Mouse (Mus musculus) forebrain, embryonic 16.5 days (tissue): ENCODE data around the gene B2m. TPM values are rescaled to one million over a fixed set of nuclear protein-coding genes. Genes with fewer than 3 reads are reported as not detected.

Experiments
- ATAC-seq: fragments of 200-750 bp; cut with Nextera tagmentation; 2 replicates; pipeline ENCODE4 v1.8.0; 2017; ENCODE audit warnings: mild to moderate bottlenecking, moderate library complexity
- H3K27ac ChIP-seq: fragments of 300-500 bp; sonication (generic); 2 replicates; pipeline ENCODE4 v1.5.1; 2014; ENCODE audit warnings: low read length, control low read depth
- H3K27me3 ChIP-seq: fragments of 300-500 bp; sonication (generic); replicated peaks from 2 replicates; pipeline ENCODE4 v1.6.1; 2014; ENCODE audit warnings: low read length; ENCODE audit not compliant: control insufficient read depth, insufficient read depth
- H3K36me3 ChIP-seq: fragments of 300-500 bp; sonication (generic); 2 replicates; pipeline ENCODE4 v1.6.1; 2014; ENCODE audit not compliant: control insufficient read depth, insufficient read depth
- H3K4me1 ChIP-seq: fragments of 300-500 bp; sonication (generic); replicated peaks from 2 replicates; pipeline ENCODE4 v1.6.1; 2014; ENCODE audit warnings: low read length; ENCODE audit not compliant: control insufficient read depth, insufficient read depth
- H3K4me2 ChIP-seq: fragments of 300-500 bp; sonication (generic); 2 replicates; pipeline ENCODE4 v1.6.1; 2014; ENCODE audit warnings: mild to moderate bottlenecking, low read length, control low read depth
- H3K4me3 ChIP-seq: fragments of 300-500 bp; sonication (generic); replicated peaks from 2 replicates; pipeline ENCODE4 v1.5.1; 2014; ENCODE audit warnings: mild to moderate bottlenecking, low read length, control low read depth
- H3K9ac ChIP-seq: fragments of 300-500 bp; sonication (generic); replicated peaks from 2 replicates; pipeline ENCODE4 v1.6.1; 2014; ENCODE audit warnings: low read depth, low read length, control low read depth
- H3K9me3 ChIP-seq: fragments of 300-500 bp; sonication (generic); 2 replicates; pipeline ENCODE4 v1.6.1; 2016; ENCODE audit warnings: low read length; ENCODE audit not compliant: control insufficient read depth
- WGBS: fragments of 180-500 bp; shearing (Covaris S2); extraction: QIAGEN DNeasy Blood & Tissue Kit; methylation state at CpG from one replicate; pipeline ENCODE4 v1.1.7; 2014; 5-methylcytosine and 5-hydroxymethylcytosine counted together
- polyA plus RNA-seq: library from polyadenylated mRNA; unstranded; fragments of >200 nt; fragmentation: Nextera tagmentation; extraction: Ambion mirVana; gene quantifications from 2 replicates; pipeline ENCODE4 v1.2.1, GENCODE M21; 2015

The B2m gene
- polyA plus RNA-seq, 1 experiment from 2014 or later = 56.8 TPM

- WGBS = 90% methylated on average over 6 of the region's 6 CpGs
- H3K4me1 ChIP-seq = no peaks in the 10 kb centered on the region
- H3K9ac ChIP-seq = no peak overlapping the region
- H3K36me3 ChIP-seq = no peaks in the 10 kb centered on the region
- no peak overlapping the region for H3K4me2 ChIP-seq
- H3K27ac ChIP-seq = no peak overlapping the region
- no peaks in the 10 kb centered on the region for H3K27me3 ChIP-seq
- no peak for ATAC-seq
- no peaks in the 10 kb centered on the region for H3K9me3 ChIP-seq
- no peak overlapping the region for H3K4me3 ChIP-seq
These were observed 23.8 kb downstream of the B2m start for GRCm38 (mm10) chr2:122171292-122171691.

DNA sequence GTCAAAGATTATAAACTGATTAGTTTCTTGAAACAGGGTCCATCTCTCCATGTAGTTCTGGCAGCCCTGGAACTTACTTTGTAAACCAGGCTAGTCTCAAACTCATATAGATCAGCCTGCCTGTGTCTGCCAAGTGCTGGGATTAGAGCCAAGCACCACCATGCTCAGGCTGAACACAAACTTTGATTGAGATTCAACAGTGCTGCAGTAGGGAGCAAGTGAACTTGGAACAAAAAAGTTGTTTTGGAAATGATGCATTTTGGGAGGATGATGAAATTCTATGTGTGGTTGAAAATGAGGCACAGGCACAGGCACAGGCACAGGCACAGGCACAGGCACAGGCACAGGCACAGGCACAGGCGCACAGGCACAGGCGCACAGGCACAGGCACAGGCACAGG lies 24.7 kb downstream of the B2m start:
- WGBS = 87% methylated on average over 2 of the region's 2 CpGs
- Histone ChIP-seq H3K9me3 (no peaks in the 10 kb centered on the region), H3K9ac (no peak overlapping the region), H3K4me2 (no peak overlapping the region), H3K27ac (no peak overlapping the region), H3K27me3 (no peaks in the 10 kb centered on the region), H3K36me3 (no peaks in the 10 kb centered on the region), H3K4me3 (no peak overlapping the region), H3K4me1 (no peaks in the 10 kb centered on the region)
- 0 out of 2 replicates have a peak, but pooled peaks have one; percentile 45 for ATAC-seq

DNA sequence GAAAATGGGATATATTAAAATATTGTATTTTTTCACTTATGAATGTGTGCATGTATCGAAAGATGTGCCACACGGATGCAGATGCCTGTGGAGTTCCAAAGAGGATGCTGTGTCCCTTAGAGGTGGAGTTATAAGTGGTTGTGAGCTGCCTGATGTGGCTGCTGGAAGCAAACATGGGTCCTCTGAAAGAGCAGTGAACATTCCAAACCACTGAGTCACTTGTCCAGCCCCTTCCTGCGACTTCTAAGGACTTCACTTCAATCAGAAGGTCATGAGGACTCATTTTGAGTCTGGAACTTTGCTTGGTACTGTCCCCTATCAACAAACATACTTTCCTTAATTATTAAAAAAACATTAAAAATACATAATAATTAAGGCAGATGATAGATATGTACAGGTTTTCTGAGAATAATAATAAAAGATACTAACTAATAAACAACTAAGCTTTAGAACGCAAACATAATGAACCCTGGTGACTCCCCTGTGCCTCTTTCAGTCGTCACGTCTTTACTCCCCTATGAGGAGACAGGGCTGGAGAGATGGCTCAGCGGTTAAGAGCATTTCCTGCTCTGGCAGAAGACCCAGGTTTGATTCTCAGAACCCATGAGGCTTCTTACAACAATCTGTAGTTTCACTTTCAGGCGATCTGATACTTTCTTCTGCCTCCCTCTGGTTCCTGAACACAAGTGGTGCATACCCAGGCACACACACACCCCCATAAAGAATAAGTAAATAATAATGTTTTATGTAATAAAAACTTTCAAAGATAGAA lies 32.8 kb downstream of the B2m start:
- 73% methylated on average over 8 of the region's 8 CpGs for WGBS

DNA sequence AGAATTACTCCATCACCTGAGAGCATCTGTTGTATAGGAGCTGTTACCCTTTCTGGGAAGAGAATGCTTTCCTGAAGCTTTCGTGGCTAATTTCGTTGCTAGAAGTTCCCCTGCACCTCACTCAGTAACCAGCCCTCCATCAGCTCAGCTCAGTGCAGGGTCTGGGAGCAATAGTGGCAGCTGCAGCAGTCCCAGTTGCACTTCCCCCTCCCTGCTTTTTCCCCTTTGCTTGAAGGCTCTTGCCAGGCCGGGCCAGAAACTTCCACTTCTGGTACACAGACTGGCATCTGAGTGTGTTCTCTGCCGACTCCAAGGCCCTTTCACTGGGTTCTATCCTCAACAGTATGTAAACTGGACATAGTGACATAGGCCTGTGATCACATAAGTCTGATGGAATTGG lies 37.6 kb downstream of the B2m start:
- H3K9ac ChIP-seq = no peak overlapping the region
- H3K36me3 ChIP-seq = no peaks in the 10 kb centered on the region
- ATAC-seq = no peak
- no peaks in the 10 kb centered on the region for H3K9me3 ChIP-seq
- H3K27me3 ChIP-seq = no peaks in the 10 kb centered on the region
- H3K4me1 ChIP-seq = no peaks in the 10 kb centered on the region
- no peak overlapping the region for H3K4me3 ChIP-seq
- WGBS = 95% methylated on average over 4 of the region's 4 CpGs
- no peak overlapping the region for H3K4me2 ChIP-seq
- H3K27ac ChIP-seq = no peak overlapping the region

More for the DNA sequence above, 32.8 kb downstream of the B2m start:
- H3K27ac ChIP-seq = no peak overlapping the region
- no peaks in the 10 kb centered on the region for H3K9me3 ChIP-seq
- H3K4me2 ChIP-seq = no peak overlapping the region
- H3K27me3 ChIP-seq = no peaks in the 10 kb centered on the region
- no peak overlapping the region for H3K9ac ChIP-seq
- no peaks in the 10 kb centered on the region for H3K36me3 ChIP-seq
- no peaks in the 10 kb centered on the region for H3K4me1 ChIP-seq
- ATAC-seq = no peak
- H3K4me3 ChIP-seq = no peak overlapping the region

DNA sequence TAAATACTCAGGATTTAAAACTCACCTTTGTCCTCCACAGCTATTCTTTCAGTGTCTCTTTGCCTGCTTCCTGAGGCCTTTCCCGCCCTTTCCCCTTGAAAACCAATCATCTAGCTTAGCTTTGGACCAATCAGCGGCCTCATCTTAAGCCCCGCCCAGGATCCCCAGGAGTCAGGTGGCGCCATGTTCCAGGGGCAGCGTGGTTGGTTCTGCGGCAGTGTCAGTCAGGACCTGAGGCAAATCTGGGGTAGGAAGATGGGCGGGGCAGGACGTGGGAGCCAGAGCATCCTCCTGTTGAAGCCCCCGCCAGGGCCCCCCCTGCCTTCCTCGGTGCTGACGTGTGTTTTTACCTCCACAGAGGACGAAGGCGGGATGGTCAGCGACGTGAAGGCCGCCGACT lies 38.6 kb downstream of the B2m start, which contains the start of the genes Patl2 and Terb2:
Gene Patl2 (minus strand): TSS at position 84 of the 400 bp plus-strand sequence.
Gene Terb2 (plus strand): TSS at position 167 of the 400 bp plus-strand sequence.
- no peak within 1 kb of the TSS for H3K27ac ChIP-seq
- H3K4me1 ChIP-seq = no peaks in the 10 kb centered on the region
- no peaks in the 10 kb centered on the region for H3K9me3 ChIP-seq
- H3K27me3 ChIP-seq = no peaks in the 10 kb centered on the region
- WGBS = 85% methylated on average over 17 of the region's 17 CpGs
- H3K4me3 ChIP-seq = no peak within 1 kb of the TSS
- H3K9ac ChIP-seq = no peak within 1 kb of the TSS
- ATAC-seq = no peak
- H3K36me3 ChIP-seq = no peaks in the 10 kb centered on the region
- H3K4me2 ChIP-seq = no peak within 1 kb of the TSS

DNA sequence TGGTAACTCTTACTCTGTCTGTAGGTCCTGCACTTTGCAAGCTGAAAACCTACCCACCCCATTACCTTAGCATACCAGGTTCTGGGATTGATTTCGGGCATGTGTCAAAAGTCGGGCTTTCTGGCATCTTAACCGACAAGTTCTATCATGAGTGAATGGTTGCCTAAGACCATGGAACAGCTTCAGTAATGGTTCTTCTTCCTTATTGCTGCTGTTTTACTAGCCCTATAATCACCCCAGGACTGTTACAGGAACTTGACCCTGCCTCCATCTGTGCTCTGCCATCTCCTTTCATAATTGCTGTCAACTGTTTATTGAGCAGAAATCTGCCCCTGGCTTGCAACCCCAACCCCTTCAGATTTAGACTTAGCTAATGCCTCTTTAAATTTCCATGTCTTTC lies 39.3 kb downstream of the B2m start:
- no peaks in the 10 kb centered on the region for H3K36me3 ChIP-seq
- no peak for ATAC-seq
- H3K9ac ChIP-seq = no peak overlapping the region
- no peaks in the 10 kb centered on the region for H3K9me3 ChIP-seq
- no peaks in the 10 kb centered on the region for H3K27me3 ChIP-seq
- no peak overlapping the region for H3K4me3 ChIP-seq
- no peaks in the 10 kb centered on the region for H3K4me1 ChIP-seq
- H3K27ac ChIP-seq = no peak overlapping the region
- WGBS = 97% methylated on average over 3 of the region's 3 CpGs
- H3K4me2 ChIP-seq = no peak overlapping the region

DNA sequence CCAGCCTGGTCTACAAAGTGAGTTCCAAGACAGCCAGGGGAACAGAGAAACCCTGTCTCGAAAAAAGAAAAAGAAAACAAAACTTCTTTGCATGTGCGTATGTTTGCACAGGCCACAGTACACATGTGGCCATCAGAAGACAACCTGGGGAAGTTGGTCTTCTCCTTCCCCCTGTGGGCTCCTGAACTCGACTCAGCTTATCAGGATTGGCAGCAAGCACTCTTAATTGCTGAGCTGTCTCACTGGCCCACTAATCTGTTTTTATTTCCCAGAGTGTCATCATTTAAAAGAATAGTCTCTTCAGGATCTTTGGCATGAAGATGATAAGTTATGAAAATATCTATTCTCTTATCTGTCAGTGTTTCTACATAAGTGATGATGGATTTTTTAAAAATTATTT lies 44.4 kb downstream of the B2m start:
- no peak overlapping the region for H3K27ac ChIP-seq
- H3K4me1 ChIP-seq = no peaks in the 10 kb centered on the region
- WGBS = 80% methylated on average over 3 of the region's 3 CpGs
- H3K36me3 ChIP-seq = no peaks in the 10 kb centered on the region
- H3K4me3 ChIP-seq = no peak overlapping the region
- no peak overlapping the region for H3K9ac ChIP-seq
- ATAC-seq = no peak
- H3K4me2 ChIP-seq = no peak overlapping the region
- no peaks in the 10 kb centered on the region for H3K27me3 ChIP-seq
- no peaks in the 10 kb centered on the region for H3K9me3 ChIP-seq

GRCm38 (mm10) chr2:122194509-122194929 lies 47.0 kb downstream of the B2m start:
- no peak overlapping the region for H3K4me3 ChIP-seq
- 48% methylated on average over 1 of the region's 1 CpGs for WGBS
- H3K4me2 ChIP-seq = no peak overlapping the region
- H3K36me3 ChIP-seq = no peaks in the 10 kb centered on the region
- no peaks in the 10 kb centered on the region for H3K4me1 ChIP-seq
- H3K9ac ChIP-seq = no peak overlapping the region
- H3K27me3 ChIP-seq = no peaks in the 10 kb centered on the region
- no peak overlapping the region for H3K27ac ChIP-seq
- peak; percentile 66 for ATAC-seq
- no peaks in the 10 kb centered on the region for H3K9me3 ChIP-seq

GRCm38 (mm10) chr2:122201501-122201900 lies 54.0 kb downstream of the B2m start:
- Histone ChIP-seq H3K4me3 (no peak overlapping the region), H3K27ac (no peak overlapping the region), H3K36me3 (no peaks in the 10 kb centered on the region), H3K4me2 (no peak overlapping the region), H3K4me1 (no peaks in the 10 kb centered on the region), H3K27me3 (no peaks in the 10 kb centered on the region), H3K9me3 (no peaks in the 10 kb centered on the region), H3K9ac (no peak overlapping the region)
- no peak for ATAC-seq
- 81% methylated on average over 1 of the region's 1 CpGs for WGBS
